Mouse (Mus musculus): ENCODE measurements at regions not wholly inside any gene's neighbourhood (a gene's known extent, or its start where the extent isn't known, plus 50 kb on each side); places are given as distances from the start of the nearest gene placed in this dataset.
A peak's percentile ranks its signal among the peaks of the same experiment; 100 is the strongest.

DNA sequence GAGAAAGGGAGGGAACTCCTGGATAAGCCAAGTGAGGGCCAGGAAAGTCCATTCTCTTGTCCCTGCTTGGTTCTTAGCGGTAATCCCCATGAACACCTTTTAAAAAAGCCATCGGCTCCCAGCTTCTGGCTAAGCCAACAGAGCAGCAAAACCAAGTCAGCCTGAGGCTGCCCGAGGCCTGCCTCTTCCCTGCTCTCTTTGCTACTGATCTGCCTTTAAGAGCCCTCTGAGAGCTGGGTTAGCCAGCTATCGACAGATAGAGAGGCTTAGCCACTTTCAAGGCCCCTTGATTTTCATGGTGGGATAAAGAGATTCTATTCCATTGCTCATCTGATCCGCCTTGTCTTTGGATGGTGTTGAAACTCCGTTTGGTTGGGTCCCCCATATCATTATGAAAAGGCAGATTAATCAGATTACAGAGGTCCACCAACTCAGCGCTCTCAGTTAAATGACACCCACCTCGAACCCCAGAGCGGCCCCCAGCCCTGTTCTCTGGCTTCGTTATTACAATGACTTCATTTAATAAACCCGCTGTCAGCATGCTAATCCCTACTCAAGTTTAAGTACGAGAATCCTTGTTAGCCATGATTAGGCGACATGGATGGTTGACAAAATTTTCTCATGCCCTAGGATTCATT, 66.1 kb downstream of the Slc4a3 start:
- ATAC-seq (no peak), DNase-seq (ENCODE audit: low spot score) (peak; percentile 17)
- WGBS: 36% methylated on average over 13 of the region's 13 CpGs
- H3K4me1 ChIP-seq (ENCODE audit: control insufficient read depth, insufficient read depth, low read length): peaks cover 8% of the 10 kb centered on the region; the same call in 1 of the 2 replicates
- H3K27me3 ChIP-seq (replicated peaks; ENCODE audit: control insufficient read depth, insufficient read depth, low read length): no peaks in the 10 kb centered on the region
- no peak overlapping the region for H3K4me3 ChIP-seq (ENCODE audit: low read depth, low read length)
- H3K36me3 ChIP-seq (ENCODE audit: control insufficient read depth, insufficient read depth, low read length): no peaks in the 10 kb centered on the region
- H3K4me2 ChIP-seq (ENCODE audit: low read length): no peak overlapping the region
- no peaks in the 10 kb centered on the region for H3K9me3 ChIP-seq (replicated peaks; ENCODE audit: control insufficient read depth, low read length)
- no peak overlapping the region for H3K9ac ChIP-seq (ENCODE audit: low read length)
- H3K27ac ChIP-seq (ENCODE audit: low read depth, low read length): no peak overlapping the region

DNA sequence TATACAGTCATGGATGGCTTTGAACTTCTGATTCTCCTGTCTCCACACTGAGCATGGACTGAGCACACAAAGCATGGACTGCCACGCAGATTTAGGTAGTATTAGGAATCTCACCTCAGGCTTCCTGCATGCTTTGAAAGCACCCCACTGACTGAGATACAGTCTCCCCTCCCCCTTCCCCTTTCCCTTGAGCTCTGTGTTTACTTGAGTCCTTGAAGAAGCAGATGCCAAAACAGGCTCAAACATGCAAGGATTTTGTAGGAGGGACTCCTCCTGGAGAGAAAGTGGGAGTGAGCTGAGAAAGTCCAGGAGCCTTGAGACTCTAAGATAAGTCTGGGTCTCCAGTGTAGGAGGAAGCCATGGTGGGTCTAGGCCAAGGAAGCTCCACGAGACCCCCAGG, 67.1 kb downstream of the Slc4a3 start:
- H3K27ac ChIP-seq (ENCODE audit: low read depth, low read length): no peak overlapping the region
- no peak for ATAC-seq
- no peaks in the 10 kb centered on the region for H3K36me3 ChIP-seq (ENCODE audit: control insufficient read depth, insufficient read depth, low read length)
- no peak overlapping the region for H3K9ac ChIP-seq (ENCODE audit: low read length)
- no peak for DNase-seq (ENCODE audit: low spot score)
- no peak overlapping the region for H3K4me3 ChIP-seq (ENCODE audit: low read depth, low read length)
- no peaks in the 10 kb centered on the region for H3K9me3 ChIP-seq (replicated peaks; ENCODE audit: control insufficient read depth, low read length)
- no peak overlapping the region for H3K4me2 ChIP-seq (ENCODE audit: low read length)
- peaks cover 8% of the 10 kb centered on the region; the same call in 1 of the 2 replicates for H3K4me1 ChIP-seq (ENCODE audit: control insufficient read depth, insufficient read depth, low read length)
- 70% methylated on average over 2 of the region's 2 CpGs for WGBS
- no peaks in the 10 kb centered on the region for H3K27me3 ChIP-seq (replicated peaks; ENCODE audit: control insufficient read depth, insufficient read depth, low read length)

DNA sequence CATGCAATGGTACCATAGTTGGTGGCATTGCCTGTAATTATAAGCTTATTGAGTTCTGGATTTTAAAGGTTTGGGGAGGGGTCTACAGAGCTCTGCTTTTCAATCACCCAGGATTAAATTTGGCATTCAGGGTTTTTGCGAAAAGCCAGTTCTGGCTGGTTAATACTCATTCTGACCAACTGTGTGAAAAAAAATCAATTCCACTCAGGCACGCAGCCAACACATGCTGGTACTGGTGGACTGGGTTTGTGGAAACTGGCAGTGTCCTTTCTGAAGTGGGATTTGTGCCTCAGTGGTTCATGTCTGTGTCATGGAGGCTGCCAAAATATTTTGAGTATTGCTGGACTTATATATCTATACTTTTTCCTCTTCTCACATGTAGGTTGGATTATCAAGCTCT, 70.9 kb downstream of the Slc4a3 start:
- no peak for ATAC-seq
- no peak overlapping the region for H3K9ac ChIP-seq (ENCODE audit: low read length)
- no peaks in the 10 kb centered on the region for H3K27me3 ChIP-seq (replicated peaks; ENCODE audit: control insufficient read depth, insufficient read depth, low read length)
- 34% methylated on average over 2 of the region's 2 CpGs for WGBS
- no peak overlapping the region for H3K4me3 ChIP-seq (ENCODE audit: low read depth, low read length)
- no peaks in the 10 kb centered on the region for H3K4me1 ChIP-seq (ENCODE audit: control insufficient read depth, insufficient read depth, low read length)
- no peak overlapping the region for H3K4me2 ChIP-seq (ENCODE audit: low read length)
- H3K27ac ChIP-seq (ENCODE audit: low read depth, low read length): no peak overlapping the region
- peak; percentile 49 for DNase-seq (ENCODE audit: low spot score)
- H3K36me3 ChIP-seq (ENCODE audit: control insufficient read depth, insufficient read depth, low read length): no peaks in the 10 kb centered on the region
- no peaks in the 10 kb centered on the region for H3K9me3 ChIP-seq (replicated peaks; ENCODE audit: control insufficient read depth, low read length)

- DNase-seq (ENCODE audit: low spot score): no peak
Observed at GRCm38 (mm10) chr1:75618367-75618790, 72.3 kb downstream of the Slc4a3 start.

GRCm38 (mm10) chr1:75630287-75630686, 84.2 kb downstream of the Slc4a3 start:
- no peaks in the 10 kb centered on the region for H3K36me3 ChIP-seq (ENCODE audit: control insufficient read depth, insufficient read depth, low read length)
- DNase-seq (ENCODE audit: low spot score): no peak
- no peak overlapping the region for H3K27ac ChIP-seq (ENCODE audit: low read depth, low read length)
- no peak overlapping the region for H3K4me3 ChIP-seq (ENCODE audit: low read depth, low read length)
- ATAC-seq: no peak
- no peak overlapping the region for H3K4me2 ChIP-seq (ENCODE audit: low read length)
- H3K9me3 ChIP-seq (replicated peaks; ENCODE audit: control insufficient read depth, low read length): no peaks in the 10 kb centered on the region
- no peaks in the 10 kb centered on the region for H3K4me1 ChIP-seq (ENCODE audit: control insufficient read depth, insufficient read depth, low read length)
- H3K27me3 ChIP-seq (replicated peaks; ENCODE audit: control insufficient read depth, insufficient read depth, low read length): no peaks in the 10 kb centered on the region
- H3K9ac ChIP-seq (ENCODE audit: low read length): no peak overlapping the region
- 82% methylated on average over 2 of the region's 2 CpGs for WGBS

More at GRCm38 (mm10) chr1:75618367-75618790, 72.3 kb downstream of the Slc4a3 start:
- no peak for ATAC-seq
- Histone ChIP-seq H3K27me3 (replicated peaks; ENCODE audit: control insufficient read depth, insufficient read depth, low read length) (no peaks in the 10 kb centered on the region), H3K9me3 (replicated peaks; ENCODE audit: control insufficient read depth, low read length) (no peaks in the 10 kb centered on the region), H3K4me1 (ENCODE audit: control insufficient read depth, insufficient read depth, low read length) (no peaks in the 10 kb centered on the region), H3K9ac (ENCODE audit: low read length) (no peak overlapping the region), H3K4me2 (ENCODE audit: low read length) (no peak overlapping the region), H3K36me3 (ENCODE audit: control insufficient read depth, insufficient read depth, low read length) (no peaks in the 10 kb centered on the region), H3K27ac (ENCODE audit: low read depth, low read length) (no peak overlapping the region), H3K4me3 (ENCODE audit: low read depth, low read length) (no peak overlapping the region)
- 68% methylated on average over 7 of the region's 7 CpGs for WGBS

DNA sequence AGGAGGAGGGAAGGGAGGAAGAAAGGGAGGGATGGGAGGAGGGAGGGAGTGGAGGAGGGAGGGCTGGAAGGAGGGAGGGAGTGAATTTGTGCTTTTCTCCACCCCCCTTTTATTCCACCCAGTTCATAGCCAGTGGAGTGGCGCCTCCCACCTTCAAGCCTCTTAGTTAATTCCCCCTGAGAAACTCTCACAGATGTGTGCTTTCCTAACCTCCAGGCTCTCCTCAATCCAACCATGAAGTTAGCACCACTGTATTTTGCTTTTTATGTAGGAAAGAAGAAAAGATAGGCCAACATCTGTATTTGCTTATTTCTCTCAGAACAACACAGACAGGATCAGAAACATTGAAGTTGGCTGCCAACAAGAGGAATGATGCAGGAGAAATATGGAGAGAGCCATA, 85.7 kb downstream of the Slc4a3 start:
- Histone ChIP-seq H3K4me2 (ENCODE audit: low read length) (no peak overlapping the region), H3K4me3 (ENCODE audit: low read depth, low read length) (no peak overlapping the region), H3K9me3 (replicated peaks; ENCODE audit: control insufficient read depth, low read length) (no peaks in the 10 kb centered on the region), H3K36me3 (ENCODE audit: control insufficient read depth, insufficient read depth, low read length) (no peaks in the 10 kb centered on the region), H3K27ac (ENCODE audit: low read depth, low read length) (no peak overlapping the region), H3K27me3 (replicated peaks; ENCODE audit: control insufficient read depth, insufficient read depth, low read length) (no peaks in the 10 kb centered on the region), H3K9ac (ENCODE audit: low read length) (no peak overlapping the region), H3K4me1 (ENCODE audit: control insufficient read depth, insufficient read depth, low read length) (no peaks in the 10 kb centered on the region)
- DNase-seq (ENCODE audit: low spot score): no peak
- WGBS: 33% methylated on average over 1 of the region's 1 CpGs
- ATAC-seq: no peak

GRCm38 (mm10) chr1:75635591-75635990, 89.5 kb downstream of the Slc4a3 start:
- Histone ChIP-seq H3K4me1 (ENCODE audit: control insufficient read depth, insufficient read depth, low read length) (no peaks in the 10 kb centered on the region), H3K27me3 (replicated peaks; ENCODE audit: control insufficient read depth, insufficient read depth, low read length) (no peaks in the 10 kb centered on the region), H3K9ac (ENCODE audit: low read length) (no peak overlapping the region), H3K9me3 (replicated peaks; ENCODE audit: control insufficient read depth, low read length) (no peaks in the 10 kb centered on the region), H3K36me3 (ENCODE audit: control insufficient read depth, insufficient read depth, low read length) (no peaks in the 10 kb centered on the region), H3K4me2 (ENCODE audit: low read length) (no peak overlapping the region), H3K4me3 (ENCODE audit: low read depth, low read length) (no peak overlapping the region), H3K27ac (ENCODE audit: low read depth, low read length) (no peak overlapping the region)
- DNase-seq (ENCODE audit: low spot score): no peak
- ATAC-seq: no peak
- WGBS: 90% methylated on average over 4 of the region's 4 CpGs

GRCm38 (mm10) chr1:75639031-75640001, 93.2 kb downstream of the Slc4a3 start:
- Histone ChIP-seq H3K9me3 (replicated peaks; ENCODE audit: control insufficient read depth, low read length) (no peaks in the 10 kb centered on the region), H3K4me1 (ENCODE audit: control insufficient read depth, insufficient read depth, low read length) (no peaks in the 10 kb centered on the region), H3K9ac (ENCODE audit: low read length) (no peak overlapping the region), H3K4me2 (ENCODE audit: low read length) (no peak overlapping the region), H3K27ac (ENCODE audit: low read depth, low read length) (no peak overlapping the region), H3K4me3 (ENCODE audit: low read depth, low read length) (no peak overlapping the region), H3K27me3 (replicated peaks; ENCODE audit: control insufficient read depth, insufficient read depth, low read length) (no peaks in the 10 kb centered on the region), H3K36me3 (ENCODE audit: control insufficient read depth, insufficient read depth, low read length) (no peaks in the 10 kb centered on the region)
- no peak for DNase-seq (ENCODE audit: low spot score)
- ATAC-seq: no peak
- WGBS: 47% methylated on average over 8 of the region's 8 CpGs

- DNase-seq (ENCODE audit: low spot score) (no peak), ATAC-seq (no peak)
- Histone ChIP-seq H3K27ac (ENCODE audit: low read depth, low read length) (no peak overlapping the region), H3K9me3 (replicated peaks; ENCODE audit: control insufficient read depth, low read length) (no peaks in the 10 kb centered on the region), H3K36me3 (ENCODE audit: control insufficient read depth, insufficient read depth, low read length) (no peaks in the 10 kb centered on the region), H3K4me3 (ENCODE audit: low read depth, low read length) (no peak overlapping the region), H3K4me1 (ENCODE audit: control insufficient read depth, insufficient read depth, low read length) (no peaks in the 10 kb centered on the region), H3K4me2 (ENCODE audit: low read length) (no peak overlapping the region), H3K27me3 (replicated peaks; ENCODE audit: control insufficient read depth, insufficient read depth, low read length) (no peaks in the 10 kb centered on the region), H3K9ac (ENCODE audit: low read length) (no peak overlapping the region)
- WGBS: 65% methylated on average over 3 of the region's 3 CpGs
Observed at GRCm38 (mm10) chr1:75642496-75642895, 96.4 kb downstream of the Slc4a3 start.
